Mouse (Mus musculus) ES-E14 (cell line): ENCODE measurements around the gene Tax1bp3.

ENCODE experiments used
- CHD2 ChIP-seq: IDR thresholded peaks from 2 replicates; pipeline ENCODE4 v1.6.1; 2014; ENCODE audit warnings: mild to moderate bottlenecking, low read depth, low read length, inconsistent platforms
- MAFK ChIP-seq: IDR thresholded peaks from 2 replicates; pipeline ENCODE4 v1.6.1; 2014; ENCODE audit warnings: mild to moderate bottlenecking, low read depth, low read length, inconsistent platforms; ENCODE audit not compliant: insufficient read depth

- TF ChIP-seq MAFK, result no peak
- TF ChIP-seq CHD2, result no peak
These were observed 8.8 kb upstream of the Tax1bp3 start for GRCm38 (mm10) chr11:73168071-73168470.
